Mouse (Mus musculus) heart, adult 11 months (tissue): ENCODE measurements around the gene Ccdc8.
"Not testable (repeated sequence)": the region's sequence is repeated elsewhere in the genome, so short reads cannot be mapped to it uniquely, and the experiment has no call there.

Experiments used
- DNase-seq: peaks from one replicate; pipeline ENCODE4 v3.0.0; 2022

Gene Ccdc8

DNA sequence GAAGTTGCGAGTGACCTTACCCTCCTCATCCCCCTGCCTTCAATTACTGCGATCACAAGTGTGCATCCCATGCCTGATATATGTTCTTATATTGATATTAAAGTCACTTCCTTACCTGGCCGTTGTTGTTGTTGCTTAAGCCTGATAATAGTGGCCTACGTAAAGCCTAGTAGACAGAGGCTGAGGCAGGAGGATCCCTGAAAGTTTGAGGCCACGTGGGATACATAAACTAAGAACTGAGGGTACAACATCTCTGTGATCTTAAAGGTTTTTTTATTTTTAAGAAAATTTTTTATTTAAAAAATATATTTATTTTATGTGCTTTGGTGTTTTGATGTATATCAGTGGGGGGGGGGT, at the start of gene Ccdc8:
Gene Ccdc8, plus strand, starts transcription at position 258 of the 357 bp plus-strand sequence.
- no peak for DNase-seq

DNA sequence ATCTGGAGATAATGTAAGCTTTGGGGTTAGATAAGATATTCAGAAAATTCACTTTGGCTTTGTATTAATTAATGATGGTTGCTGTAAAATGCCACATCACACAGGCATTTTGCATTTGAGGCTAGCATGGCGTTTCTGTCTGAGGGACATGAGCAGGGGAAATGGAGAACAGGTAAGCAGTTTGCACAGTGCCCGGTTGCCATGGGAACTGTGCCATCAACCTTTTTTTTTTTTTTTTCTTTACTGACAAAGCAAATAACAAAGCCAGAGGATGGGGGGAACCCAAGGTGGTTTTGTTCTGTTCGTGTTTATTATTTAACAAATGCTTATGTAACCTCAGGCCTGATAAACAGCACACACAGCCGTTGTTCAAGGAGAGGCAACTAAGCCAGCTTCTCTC, 49.6 kb upstream of the Ccdc8 start:
- DNase-seq: no peak

DNA sequence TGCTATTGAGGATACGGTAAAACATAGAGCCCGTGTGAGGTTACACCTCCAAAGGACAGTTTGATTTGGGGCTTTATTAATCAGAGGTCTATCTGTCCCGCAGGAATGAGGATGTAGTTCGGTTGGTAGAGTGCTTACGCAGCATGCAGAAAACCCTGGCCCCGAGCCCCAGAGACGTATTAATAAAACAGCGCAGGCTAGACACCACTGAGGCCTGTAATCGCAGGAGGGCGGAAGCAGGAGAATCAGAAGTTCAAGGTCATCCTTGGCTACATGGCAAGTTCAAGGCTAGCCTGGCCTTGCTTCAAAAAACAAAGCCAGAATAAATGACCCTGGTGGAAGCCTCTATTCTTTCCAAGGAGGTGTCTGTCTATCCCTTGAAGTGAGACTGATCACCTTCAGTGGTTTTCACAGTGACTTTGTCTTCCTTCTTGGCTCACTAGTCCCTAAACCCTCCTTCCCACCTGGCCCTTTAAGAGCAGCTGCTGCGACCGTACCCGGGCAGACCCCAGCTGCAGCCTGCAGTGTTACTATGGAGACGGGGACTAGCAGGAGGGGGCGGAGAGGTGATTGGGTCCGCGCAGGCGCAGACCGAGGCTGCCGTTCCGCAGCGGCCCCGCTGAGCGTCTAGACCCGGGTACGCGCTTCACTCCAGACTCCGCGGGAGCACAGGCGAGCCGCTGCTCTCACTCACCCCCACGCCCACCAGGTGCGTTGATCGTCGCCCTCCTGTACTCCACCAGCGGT, 48.3 kb upstream of the Ccdc8 start, which contains the start of gene Pnmal2:
Gene Pnmal2, plus strand, starts transcription at position 622 of the 747 bp plus-strand sequence.
- peak; percentile 99 for DNase-seq

DNA sequence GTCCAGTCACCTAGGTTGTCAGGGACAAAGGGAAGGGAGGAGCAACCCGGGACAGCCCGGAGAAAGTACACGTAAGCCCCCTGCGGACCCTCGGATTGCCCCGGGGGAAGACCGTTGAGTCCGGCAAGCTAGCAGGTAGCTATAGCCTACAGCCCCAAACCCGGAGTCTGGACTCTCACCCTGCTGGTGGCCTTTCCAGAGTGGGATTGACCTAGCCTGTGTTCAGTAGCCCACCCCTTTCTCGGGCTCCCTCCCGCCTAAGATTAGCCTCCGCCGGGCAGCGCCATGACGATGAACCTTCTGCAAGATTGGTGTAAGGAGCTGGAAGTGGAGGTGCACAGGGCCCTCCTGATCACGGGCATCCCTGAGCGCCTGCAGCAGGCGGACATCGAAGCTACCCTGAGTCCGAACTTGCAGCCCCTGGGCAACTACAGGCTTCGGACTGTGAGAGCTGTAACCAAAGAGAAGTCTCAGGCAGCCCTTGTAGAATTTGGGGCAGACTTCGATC, 47.6 kb upstream of the Ccdc8 start:
- no peak for DNase-seq

DNA sequence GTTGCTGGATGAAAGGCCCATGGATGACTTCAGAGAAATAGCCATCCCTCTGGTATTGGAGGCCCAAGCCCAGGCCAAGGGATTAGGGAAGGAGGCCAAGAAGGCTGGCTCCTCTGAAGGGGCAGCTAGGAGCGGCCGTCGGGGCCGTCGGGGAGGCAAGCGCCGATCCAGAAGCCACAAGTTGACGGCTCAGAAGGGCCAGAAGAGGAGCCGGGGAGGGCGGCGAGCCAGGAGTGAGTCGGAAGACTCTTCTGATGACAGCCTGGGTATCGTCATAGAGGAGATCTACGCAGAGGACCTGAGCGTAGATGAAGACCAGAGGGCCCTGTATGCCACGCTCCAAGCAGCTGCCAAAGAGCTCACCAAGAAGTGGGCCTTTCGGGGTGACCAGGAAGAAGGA, 47.1 kb upstream of the Ccdc8 start:
- DNase-seq: peak; percentile 90

DNA sequence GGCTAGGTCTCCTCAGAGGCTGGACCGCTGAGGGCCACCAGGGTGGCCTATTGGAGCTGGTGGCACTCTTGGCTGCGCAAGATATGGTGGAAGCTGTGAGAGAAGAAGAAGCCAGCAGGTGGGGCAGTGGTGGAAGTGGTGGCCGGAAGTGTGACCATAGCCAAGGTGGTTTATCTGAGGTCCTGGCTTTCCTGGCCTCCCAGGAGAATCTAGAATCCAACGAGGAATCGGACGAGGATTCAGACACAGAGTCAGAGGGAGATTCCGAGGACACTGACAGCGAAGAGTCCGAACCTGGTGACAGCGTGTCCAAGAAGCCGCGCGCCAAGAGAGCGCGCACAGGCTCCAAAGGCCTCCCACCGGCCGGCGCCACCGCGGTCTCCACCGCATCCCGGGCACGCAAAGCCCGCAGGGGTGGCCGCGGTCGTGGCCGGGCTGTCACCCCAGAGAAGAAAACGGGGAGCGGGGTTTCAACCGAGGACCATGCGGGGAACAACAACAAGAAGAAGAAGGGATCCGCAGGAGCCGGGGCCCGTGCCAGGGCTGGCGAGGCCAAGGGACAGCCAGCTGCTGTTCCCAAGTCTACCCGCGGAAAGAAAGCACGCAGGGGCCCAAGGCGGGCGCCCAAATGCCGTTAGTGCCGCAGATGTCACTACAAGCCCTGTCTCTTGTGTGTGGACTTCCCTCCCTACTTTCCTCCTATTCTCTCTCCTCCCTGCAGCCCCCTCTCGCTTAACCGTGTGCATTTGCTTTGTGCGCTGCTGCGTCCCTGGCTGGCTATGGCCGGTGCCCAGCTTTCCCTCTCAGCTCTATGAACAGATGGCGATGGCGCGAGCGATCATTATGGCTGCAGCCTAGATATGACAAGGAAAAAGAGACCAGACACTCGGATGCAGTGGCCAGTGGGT, 45.8 kb upstream of the Ccdc8 start:
- DNase-seq: peak; percentile 91

DNA sequence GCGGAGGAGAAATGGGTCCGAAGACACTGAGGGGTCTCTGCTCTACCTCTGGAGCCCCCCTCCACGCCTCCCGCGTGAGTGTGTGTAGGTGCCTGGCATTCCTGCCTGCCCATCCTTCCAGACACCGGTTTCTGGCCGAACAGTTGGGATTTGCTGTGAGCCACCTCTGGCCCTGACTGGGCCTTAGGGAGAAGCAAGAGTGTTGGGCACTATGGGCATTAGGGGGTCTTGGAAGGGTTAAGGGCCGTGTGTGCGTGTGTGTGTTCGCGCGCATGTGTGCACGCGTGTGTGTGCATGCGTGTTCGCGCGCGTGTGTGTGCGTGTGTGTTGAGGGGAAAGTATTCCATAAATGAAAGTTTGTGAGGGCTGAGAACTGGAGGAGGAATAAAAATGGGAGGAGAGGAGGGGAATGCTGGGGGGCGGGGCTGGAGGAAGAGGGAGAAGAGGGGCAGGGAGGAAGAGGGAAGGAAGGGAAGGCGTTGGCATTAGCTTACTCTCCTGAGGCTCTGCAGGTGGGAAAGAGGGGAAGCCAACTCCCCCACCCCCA, 45.1 kb upstream of the Ccdc8 start:
- DNase-seq: peak; percentile 93

DNA sequence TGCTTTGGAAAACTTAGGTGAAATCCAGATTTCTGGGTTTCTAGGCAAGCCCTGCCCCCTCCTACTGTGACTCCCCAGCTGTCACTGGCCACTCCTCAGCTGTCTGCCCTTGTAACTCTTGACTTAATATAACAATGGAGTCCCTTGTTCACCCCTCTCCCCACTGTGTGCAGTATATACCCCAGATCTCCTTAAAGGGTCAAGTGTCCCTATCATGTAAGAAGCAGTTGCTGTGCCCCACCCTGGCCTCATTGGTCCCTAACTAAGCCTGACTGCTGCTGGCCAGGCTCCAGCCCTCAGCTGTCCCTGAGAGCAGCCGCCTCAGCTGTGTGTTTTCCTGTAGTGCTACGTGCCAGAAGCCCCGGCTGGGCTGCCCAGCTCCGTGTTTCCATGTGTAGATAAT, 44.5 kb upstream of the Ccdc8 start:
- DNase-seq: peak; percentile 96

GRCm38 (mm10) chr7:16948923-16949458, 43.5 kb upstream of the Ccdc8 start:
- DNase-seq: no peak

DNA sequence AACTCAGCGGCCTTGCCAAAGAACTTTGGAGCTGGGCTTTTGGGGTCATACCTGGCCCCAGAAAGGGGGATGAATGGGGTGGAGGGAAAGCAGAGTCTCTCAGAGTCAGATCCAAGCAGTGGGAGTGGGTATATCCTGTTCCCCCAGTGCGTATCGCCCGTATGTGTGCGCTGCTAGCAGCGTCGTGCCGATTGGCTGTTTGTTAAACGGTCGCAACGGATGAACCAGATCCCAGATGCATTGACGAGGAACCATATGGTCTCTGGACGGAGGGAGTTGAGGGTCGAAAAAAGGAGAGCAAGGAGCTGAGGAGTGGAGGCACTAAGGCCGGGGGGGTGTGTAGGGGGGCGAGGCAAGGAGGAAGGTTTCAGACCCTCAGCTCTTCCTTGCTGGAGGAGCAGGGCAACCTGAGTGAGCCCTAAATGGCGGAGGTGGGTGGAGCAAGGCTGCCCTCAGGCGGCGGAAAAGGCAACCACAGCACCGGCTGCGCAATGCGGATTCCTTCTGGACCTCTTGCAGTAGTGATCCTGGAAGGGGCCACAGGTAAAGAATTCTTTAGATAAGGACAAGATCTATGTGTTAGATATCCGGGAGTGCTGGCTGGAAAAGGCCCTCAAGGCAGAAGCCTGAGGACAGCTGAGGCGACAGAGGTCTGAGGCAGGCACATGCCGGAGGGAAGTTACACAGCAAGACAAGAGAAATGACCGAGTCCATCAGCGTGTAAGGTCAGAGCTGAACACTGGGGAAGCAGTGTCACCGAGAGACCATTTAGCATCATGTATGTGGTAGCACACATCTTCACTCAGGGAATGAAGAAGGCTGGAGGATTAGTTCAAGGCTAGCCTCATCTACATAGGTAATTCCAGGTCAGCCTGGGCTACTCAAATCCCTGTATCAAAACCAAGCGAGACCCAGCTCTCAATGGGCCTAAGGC, 42.3 kb upstream of the Ccdc8 start:
- DNase-seq: peak; percentile 93

GRCm38 (mm10) chr7:16950861-16951635, 41.5 kb upstream of the Ccdc8 start:
- DNase-seq: peak; percentile 97

GRCm38 (mm10) chr7:16953776-16954175, 38.7 kb upstream of the Ccdc8 start:
- not testable (repeated sequence) for DNase-seq

DNA sequence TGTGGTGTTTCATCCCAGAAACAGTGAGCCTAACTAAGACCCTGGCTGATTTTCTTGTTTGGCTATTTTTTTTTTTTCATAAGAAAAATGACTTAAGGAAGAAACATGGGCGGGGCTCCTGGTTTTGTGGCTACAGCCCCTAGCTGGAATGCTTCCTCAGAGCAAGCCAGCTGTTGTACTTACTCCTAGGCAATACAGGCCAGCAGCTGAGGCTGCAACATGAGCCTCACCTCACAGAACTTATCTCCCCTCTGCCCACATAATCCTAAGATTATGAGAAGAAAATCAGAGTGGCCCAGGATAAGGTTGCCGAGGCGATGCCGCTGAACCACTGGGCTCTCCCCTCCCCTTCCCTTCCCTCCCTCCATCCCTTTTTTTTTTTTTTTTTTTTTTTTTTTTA, 36.8 kb upstream of the Ccdc8 start:
- no peak for DNase-seq

- DNase-seq: no peak
These were observed 35.9 kb upstream of the Ccdc8 start for GRCm38 (mm10) chr7:16956410-16957265.

DNA sequence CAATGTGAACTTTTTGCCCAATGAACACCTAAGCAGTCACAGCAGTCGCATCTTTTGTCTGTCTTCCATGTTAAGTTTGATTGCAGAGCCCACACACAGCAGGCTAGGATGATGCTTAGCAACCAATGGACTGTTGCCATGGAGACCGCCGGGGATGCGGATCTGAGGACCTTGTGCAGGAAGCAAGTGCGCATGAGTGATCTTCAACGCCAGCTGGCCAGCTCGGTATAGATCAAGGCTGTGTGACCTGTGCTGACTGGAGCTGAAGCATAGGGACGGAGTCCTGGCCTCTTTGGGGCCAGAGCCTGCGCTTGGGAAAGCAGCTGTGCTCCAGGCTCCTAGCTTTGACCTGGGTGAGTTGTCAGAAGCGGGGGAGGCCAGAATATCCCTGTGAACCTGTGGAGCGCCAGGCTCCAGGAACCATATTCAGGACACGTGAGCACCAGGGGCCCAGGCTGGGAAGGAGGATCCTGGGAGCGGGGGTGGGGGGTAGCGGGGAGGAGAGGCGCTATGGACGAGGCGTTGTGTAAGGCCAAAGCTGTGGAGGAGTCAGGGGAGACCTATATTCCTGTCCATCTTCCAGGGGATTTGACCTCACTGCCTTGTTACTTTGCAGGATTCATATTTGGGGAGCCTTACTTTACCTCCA, 32.8 kb upstream of the Ccdc8 start, which contains the start of gene Pnmal1:
Gene Pnmal1, plus strand, starts transcription at position 141 of the 649 bp plus-strand sequence.
- no peak for DNase-seq

- DNase-seq: no peak
These were observed 30.8 kb upstream of the Ccdc8 start for GRCm38 (mm10) chr7:16961678-16962077.

DNA sequence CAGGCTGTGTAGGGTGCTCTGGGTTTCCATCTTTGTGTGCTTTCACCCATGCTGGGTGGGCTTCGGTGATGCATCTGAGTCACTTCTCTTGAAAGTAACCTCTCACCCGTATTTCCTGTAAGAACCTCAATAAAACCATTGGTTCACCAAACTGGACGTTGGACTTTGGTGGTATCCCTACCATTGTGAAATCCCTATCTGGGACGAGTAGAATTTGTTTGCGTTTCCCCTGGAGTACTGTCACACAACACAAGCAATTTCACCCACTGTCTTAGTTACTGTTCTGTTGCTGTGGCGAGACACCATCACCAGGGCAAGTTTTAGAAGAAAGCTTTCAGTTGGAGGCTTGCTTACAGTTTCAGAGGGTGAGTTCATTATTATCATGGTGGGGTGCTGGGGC, 24.1 kb upstream of the Ccdc8 start:
- DNase-seq: no peak

DNA sequence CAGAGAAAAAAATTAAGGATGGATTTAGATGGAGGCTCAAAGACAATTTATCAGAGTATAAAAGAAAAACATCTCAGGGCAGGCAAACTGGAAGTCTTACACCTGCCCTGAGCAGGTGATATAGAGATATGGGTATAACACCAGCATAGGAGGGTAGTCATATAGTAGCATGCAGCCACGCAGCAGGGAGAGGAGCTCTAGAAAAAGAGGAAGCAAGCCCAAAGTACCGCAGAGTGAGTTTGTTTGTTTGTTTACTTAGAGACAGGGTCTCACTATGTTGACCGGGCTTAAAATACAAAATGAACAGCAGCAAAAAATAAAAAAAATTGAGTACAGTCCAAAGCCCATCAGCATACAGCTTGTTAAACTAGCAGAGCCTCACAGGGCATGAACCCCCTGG, 21.3 kb upstream of the Ccdc8 start:
- DNase-seq: no peak

DNA sequence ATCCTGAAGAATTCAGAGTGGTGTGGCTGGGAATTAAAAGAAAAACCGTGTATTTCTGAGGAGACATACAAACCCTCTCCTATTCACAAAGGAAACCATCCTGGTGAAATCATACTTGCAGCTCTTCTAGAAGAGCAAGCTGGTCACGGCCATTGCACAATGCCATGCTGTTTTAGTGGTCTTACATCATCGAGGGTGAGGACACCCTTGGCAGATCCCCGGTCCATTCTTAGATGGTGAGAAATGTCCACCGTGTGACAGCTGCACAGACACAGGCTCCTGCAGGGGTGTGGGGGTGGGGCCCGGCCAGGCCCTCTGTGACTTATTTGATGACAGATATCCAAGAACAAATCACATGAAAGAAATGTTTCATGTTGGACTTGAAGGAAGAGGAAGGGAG, 18.5 kb upstream of the Ccdc8 start:
- peak; percentile 98 for DNase-seq

- no peak for DNase-seq
These were observed 16.2 kb upstream of the Ccdc8 start for GRCm38 (mm10) chr7:16976298-16976697.
